Mouse (Mus musculus) MEL (cell line): ENCODE measurements around the gene Aftph. TPM values are rescaled to one million over a fixed set of nuclear protein-coding genes. Genes with fewer than 3 reads are reported as not detected.

Experiments
- DNase-seq: peaks from one replicate; pipeline ENCODE4 v3.0.0; 2011; ENCODE audit warnings: low read depth, low spot score
- H3K27ac ChIP-seq: 2 replicates; pipeline ENCODE4 v1.5.1; 2012; ENCODE audit warnings: low read depth, mild to moderate bottlenecking, control low read depth, low read length, moderate library complexity; ENCODE audit not compliant: control insufficient read depth
- H3K27me3 ChIP-seq, 2 experiments: fragments of 150-350 bp in 1 of 2; sonication (generic) in 1 of 2; 2 replicates each; pipeline ENCODE4 v1.6.1; 2012; ENCODE audit warnings: low read length in 2 of 2, mild to moderate bottlenecking in 2 of 2, improper control_type of control experiment in 1 of 2, moderate library complexity in 1 of 2; ENCODE audit not compliant: insufficient read depth in 2 of 2, control insufficient read depth in 1 of 2
- H3K36me3 ChIP-seq, 2 experiments: 2 replicates each; pipeline ENCODE4 v1.6.1; 2012 to 2014; ENCODE audit warnings: low read length in 2 of 2, improper control_type of control experiment in 1 of 2, inconsistent platforms in 1 of 2, mild to moderate bottlenecking in 1 of 2; ENCODE audit not compliant: insufficient read depth in 2 of 2, control insufficient read depth in 1 of 2
- H3K4me1 ChIP-seq, 2 experiments: fragments of 150-350 bp in 1 of 2; sonication (generic) in 1 of 2; 2 replicates each; pipeline ENCODE4 v1.6.1; 2012; ENCODE audit warnings: low read length in 2 of 2, improper control_type of control experiment in 1 of 2, mild to moderate bottlenecking in 1 of 2; ENCODE audit not compliant: insufficient read depth in 2 of 2, control insufficient read depth in 1 of 2
- H3K4me3 ChIP-seq, 2 experiments: fragments of 150-350 bp in 1 of 2; sonication (generic) in 1 of 2; 2 replicates each; pipeline ENCODE4 v1.5.1; 2012; ENCODE audit warnings: low read depth in 2 of 2, low read length in 2 of 2, mild to moderate bottlenecking in 2 of 2, moderate library complexity in 2 of 2, control low read depth in 1 of 2, improper control_type of control experiment in 1 of 2; ENCODE audit not compliant: control insufficient read depth in 1 of 2, insufficient read depth in 1 of 2
- H3K79me2 ChIP-seq: 2 replicates; pipeline ENCODE4 v1.6.1; 2012; ENCODE audit warnings: mild to moderate bottlenecking, low read length, moderate library complexity; ENCODE audit not compliant: control insufficient read depth, poor library complexity, insufficient read depth
- H3K9ac ChIP-seq: 2 replicates; pipeline ENCODE4 v1.6.1; 2012; ENCODE audit warnings: low read depth, mild to moderate bottlenecking, control low read depth, low read length, moderate library complexity; ENCODE audit not compliant: control insufficient read depth, poor library complexity, severe bottlenecking
- H3K9me3 ChIP-seq: fragments of 150-350 bp; sonication (generic); replicated peaks from 2 replicates; pipeline ENCODE4 v1.6.1; 2012; ENCODE audit warnings: mild to moderate bottlenecking, low read length, improper control_type of control experiment, moderate library complexity; ENCODE audit not compliant: insufficient read depth
- BHLHE40 ChIP-seq: IDR thresholded peaks from 2 replicates; pipeline ENCODE4 v1.6.1; 2012; ENCODE audit warnings: low read depth, mild to moderate bottlenecking, inconsistent platforms, low read length, improper control_type of control experiment, borderline replicate concordance
- CHD1 ChIP-seq: IDR thresholded peaks from 2 replicates; pipeline ENCODE4 v1.6.1; 2012; ENCODE audit warnings: low read depth, mild to moderate bottlenecking, inconsistent platforms, low read length, improper control_type of control experiment
- CHD2 ChIP-seq: IDR thresholded peaks from 2 replicates; pipeline ENCODE4 v1.6.1; 2011; ENCODE audit warnings: low read length, improper control_type of control experiment
- CTCF ChIP-seq, 3 experiments: IDR thresholded peaks in 2 of 3; conservative IDR thresholded peaks in 1 of 3; 2 replicates each; pipeline ENCODE4 v1.5.1; 2011 to 2012; ENCODE audit warnings: low read length in 3 of 3, low read depth in 2 of 3, mild to moderate bottlenecking in 2 of 3, improper control_type of control experiment in 1 of 3, inconsistent platforms in 1 of 3, mixed read lengths in 1 of 3, moderate library complexity in 1 of 3; ENCODE audit not compliant: control insufficient read depth in 1 of 3, insufficient read depth in 1 of 3, poor library complexity in 1 of 3, severe bottlenecking in 1 of 3
- E2F4 ChIP-seq: IDR thresholded peaks from 2 replicates; pipeline ENCODE4 v1.6.1; 2011; ENCODE audit warnings: low read depth, low read length, improper control_type of control experiment, borderline replicate concordance
- ELF1 ChIP-seq: IDR thresholded peaks from 2 replicates; pipeline ENCODE4 v1.6.1; 2014; ENCODE audit warnings: low read depth, mild to moderate bottlenecking, inconsistent platforms, low read length, improper control_type of control experiment, moderate library complexity
- EP300 ChIP-seq, 2 experiments: IDR thresholded peaks; 2 replicates each; pipeline ENCODE4 v1.6.1; 2011; ENCODE audit warnings: improper control_type of control experiment in 2 of 2, low read length in 2 of 2, low read depth in 1 of 2, mild to moderate bottlenecking in 1 of 2
- GABPA ChIP-seq: IDR thresholded peaks from 2 replicates; pipeline ENCODE4 v1.6.1; 2012; ENCODE audit warnings: low read depth, mild to moderate bottlenecking, inconsistent platforms, low read length, improper control_type of control experiment, moderate library complexity
- GATA1 ChIP-seq: IDR thresholded peaks from 2 replicates; pipeline ENCODE4 v1.6.1; 2011; ENCODE audit warnings: low read depth, low read length, improper control_type of control experiment
- KAT2A ChIP-seq: conservative IDR thresholded peaks from 2 replicates; pipeline ENCODE4 v1.6.1; 2012; ENCODE audit warnings: low read depth, low read length, improper control_type of control experiment, inconsistent platforms
- MAFK ChIP-seq: IDR thresholded peaks from 2 replicates; pipeline ENCODE4 v1.6.1; 2011; ENCODE audit warnings: low read depth, mild to moderate bottlenecking, low read length, improper control_type of control experiment, borderline replicate concordance
- MEF2A ChIP-seq: IDR thresholded peaks from 2 replicates; pipeline ENCODE4 v1.6.1; 2014; ENCODE audit warnings: low read depth, mild to moderate bottlenecking, inconsistent platforms, low read length, improper control_type of control experiment; ENCODE audit not compliant: poor library complexity, insufficient replicate concordance, severe bottlenecking; ENCODE audit errors: extremely low read depth
- MXI1 ChIP-seq: IDR thresholded peaks from 2 replicates; pipeline ENCODE4 v1.6.1; 2011; ENCODE audit warnings: mild to moderate bottlenecking, low read depth, low read length, improper control_type of control experiment
- MYB ChIP-seq: IDR thresholded peaks from 2 replicates; pipeline ENCODE4 v1.6.1; 2011; ENCODE audit warnings: mild to moderate bottlenecking, low read depth, low read length, improper control_type of control experiment
- NRF1 ChIP-seq: IDR thresholded peaks from 2 replicates; pipeline ENCODE4 v1.6.1; 2014; ENCODE audit warnings: low read depth, mild to moderate bottlenecking, inconsistent platforms, low read length, improper control_type of control experiment, moderate library complexity; ENCODE audit not compliant: poor library complexity, insufficient read depth, severe bottlenecking
- POLR2A ChIP-seq, 2 experiments: IDR thresholded peaks; 2 replicates each; pipeline ENCODE4 v1.6.1; 2011 to 2012; ENCODE audit warnings: low read length in 2 of 2, mild to moderate bottlenecking in 2 of 2, control low read depth in 1 of 2, improper control_type of control experiment in 1 of 2, low read depth in 1 of 2, moderate library complexity in 1 of 2; ENCODE audit not compliant: control insufficient read depth in 1 of 2, insufficient read depth in 1 of 2, poor library complexity in 1 of 2
- RAD21 ChIP-seq: IDR thresholded peaks from 2 replicates; pipeline ENCODE4 v1.6.1; 2011; ENCODE audit warnings: mild to moderate bottlenecking, low read depth, low read length, improper control_type of control experiment
- RCOR1 ChIP-seq: IDR thresholded peaks from 2 replicates; pipeline ENCODE4 v1.6.1; 2012; ENCODE audit warnings: low read depth, mild to moderate bottlenecking, inconsistent platforms, low read length, improper control_type of control experiment
- TAL1 ChIP-seq: IDR thresholded peaks from 2 replicates; pipeline ENCODE4 v1.6.1; 2012; ENCODE audit warnings: mild to moderate bottlenecking, inconsistent platforms, low read length, moderate library complexity, mixed read lengths
- TBP ChIP-seq: IDR thresholded peaks from 2 replicates; pipeline ENCODE4 v1.8.0; 2011; ENCODE audit warnings: low read depth, low read length, improper control_type of control experiment
- TCF12 ChIP-seq: IDR thresholded peaks from 2 replicates; pipeline ENCODE4 v1.6.1; 2014; ENCODE audit warnings: low read depth, mild to moderate bottlenecking, inconsistent platforms, low read length, improper control_type of control experiment, moderate library complexity
- USF1 ChIP-seq: IDR thresholded peaks from 2 replicates; pipeline ENCODE4 v1.6.1; 2014; ENCODE audit warnings: low read depth, mild to moderate bottlenecking, inconsistent platforms, low read length, improper control_type of control experiment, moderate library complexity
- ZMIZ1 ChIP-seq: IDR thresholded peaks from 2 replicates; pipeline ENCODE4 v1.6.1; 2012; ENCODE audit warnings: low read depth, mild to moderate bottlenecking, inconsistent platforms, low read length, improper control_type of control experiment, moderate library complexity
- ZNF384 ChIP-seq: IDR thresholded peaks from 2 replicates; pipeline ENCODE4 v1.6.1; 2012; ENCODE audit warnings: low read depth, mild to moderate bottlenecking, inconsistent platforms, low read length, improper control_type of control experiment
- polyA plus RNA-seq, 2 experiments: library from polyadenylated mRNA; stranded (reverse) in 1 of 2; unstranded in 1 of 2; fragments of >175 nt in 1 of 2; fragments of >200 nt in 1 of 2; gene quantifications; 2 replicates each; pipeline versions ENCODE4 v1.2.1 to v1.2.4; 2012; ENCODE audit warnings: low replicate concordance in 2 of 2, low read depth in 1 of 2; ENCODE audit not compliant: insufficient read length in 2 of 2, insufficient read depth in 1 of 2, missing spikeins in 1 of 2
- total RNA-seq: library from RNA; depleted of rRNA; stranded (reverse); fragments of 300-350 nt; gene quantifications from 2 replicates; pipeline ENCODE4 v1.2.3, GENCODE M21; 2012

Aftph gene
- total and polyA plus RNA-seq, 3 experiments: 38.1 to 47.2 (median 38.1) TPM

DNA sequence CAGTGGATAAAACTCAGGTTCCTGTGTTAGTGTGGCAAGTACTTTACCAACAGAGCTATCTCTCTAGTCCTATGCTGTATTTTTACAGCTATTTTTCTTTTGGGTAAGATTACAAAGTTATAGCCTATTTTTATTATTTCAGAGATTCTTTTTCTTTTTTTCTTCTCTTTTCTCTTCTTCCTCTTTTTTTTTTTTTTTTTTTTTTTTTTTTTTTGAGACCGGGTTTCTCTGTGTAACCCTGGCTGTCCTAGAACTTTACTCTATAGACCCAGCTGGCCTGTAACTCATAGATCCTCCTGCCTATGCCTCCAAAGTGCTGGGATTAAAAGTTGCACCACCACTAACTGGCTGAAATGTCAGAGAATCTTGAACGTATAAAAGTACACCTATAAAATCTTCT is 13.3 kb downstream of the Aftph start:
- H3K79me2 ChIP-seq: peaks cover 14% of the 10 kb centered on the region
- H3K9ac ChIP-seq: no peak overlapping the region
- peaks cover 19% of the 10 kb centered on the region in 2 experiments for H3K36me3 ChIP-seq
- H3K27me3 ChIP-seq: no peaks in the 10 kb centered on the region
- H3K9me3 ChIP-seq: no peaks in the 10 kb centered on the region
- no peak for TF ChIP-seq MAFK
- no peak for TF ChIP-seq MXI1
- TF ChIP-seq GATA1: no peak
- TF ChIP-seq EP300 (IDR thresholded peaks at IDR 0.05; ENCODE audit: low read depth in 1 of 2, low read length in 2 of 2): peak in 1 of 2 experiments; percentile 23; a peak in 1 of 4 replicates
- TF ChIP-seq GABPA: no peak
- TF ChIP-seq TAL1: no peak
- TF ChIP-seq TBP: no peak
- TF ChIP-seq ZNF384: peak; percentile 96
- no peak for TF ChIP-seq RAD21
- no peak for TF ChIP-seq MYB
- no peak for TF ChIP-seq TCF12
- no peak for TF ChIP-seq POLR2A (IDR thresholded peaks at IDR 0.05; ENCODE audit: control insufficient read depth in 1 of 2, insufficient read depth in 1 of 2, low read depth in 1 of 2, low read length in 2 of 2, poor library complexity in 1 of 2)
- TF ChIP-seq BHLHE40: no peak
- no peak for TF ChIP-seq E2F4
- TF ChIP-seq CHD2: no peak
- TF ChIP-seq, all 39 proteins: peak for 2
- no peak overlapping the region for H3K4me3 ChIP-seq
- H3K4me1 ChIP-seq: peaks cover 0 to 10% of the 10 kb centered on the region in 2 experiments; a peak in 1 of 4 replicates
- no peak for DNase-seq
- no peak overlapping the region for H3K27ac ChIP-seq

DNA sequence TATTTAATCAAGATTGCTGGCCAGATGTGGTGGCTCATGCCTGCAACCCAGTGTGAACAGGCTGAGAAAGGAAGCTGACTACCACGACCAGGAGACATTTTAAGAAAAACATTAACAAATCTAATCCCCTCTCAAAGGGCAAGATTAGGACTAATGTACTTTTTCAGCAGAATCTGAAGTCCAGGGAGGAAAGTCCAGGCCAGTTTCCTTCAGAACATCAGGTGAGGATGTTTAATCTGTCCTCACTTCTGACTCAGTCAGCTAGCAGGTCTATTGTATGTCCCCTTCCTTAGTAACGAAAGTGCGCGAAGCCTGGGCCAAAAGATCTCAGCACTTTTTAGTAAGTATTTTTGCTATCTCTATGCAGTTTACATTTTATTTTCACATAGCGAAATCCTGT is 17.8 kb downstream of the Aftph start:
- H3K27me3 ChIP-seq: no peaks in the 10 kb centered on the region
- H3K36me3 ChIP-seq: peaks cover 19% of the 10 kb centered on the region in 2 experiments
- TF ChIP-seq GATA1 (no peak), USF1 (no peak), NRF1 (no peak), KAT2A (no peak), RCOR1 (no peak), TAL1 (no peak), EP300 (IDR thresholded peaks at IDR 0.05; ENCODE audit: low read depth in 1 of 2, low read length in 2 of 2) (no peak), TBP (no peak), ZMIZ1 (no peak), MEF2A (no peak), ZNF384 (no peak), CTCF (IDR thresholded peaks at IDR 0.05 in 2 of 3, conservative IDR thresholded peaks at IDR 0.05 in 1 of 3; ENCODE audit: control insufficient read depth in 1 of 3, insufficient read depth in 1 of 3, low read depth in 2 of 3, low read length in 3 of 3, poor library complexity in 1 of 3, severe bottlenecking in 1 of 3) (no peak), CHD1 (no peak), RAD21 (no peak), CHD2 (no peak), GABPA (no peak), MXI1 (no peak), ELF1 (no peak)
- TF ChIP-seq, all 39 proteins: peak for 0
- Histone ChIP-seq H3K79me2 (peaks cover 40% of the 10 kb centered on the region), H3K4me1 (peaks cover 0 to 10% of the 10 kb centered on the region in 2 experiments; a peak in 1 of 4 replicates), H3K9me3 (no peaks in the 10 kb centered on the region), H3K9ac (no peak overlapping the region), H3K27ac (no peak overlapping the region), H3K4me3 (no peak overlapping the region)
- no peak for DNase-seq
